Mouse (Mus musculus) myocyte (in vitro differentiated cells): ENCODE data around the gene Ccdc57. TPM values are rescaled to one million over a fixed set of nuclear protein-coding genes. Genes with fewer than 3 reads are reported as not detected.

Source experiments
- H3K27me3 ChIP-seq: one replicate; pipeline ENCODE4 v1.6.1; 2011; ENCODE audit not compliant: control insufficient read depth, insufficient read depth, insufficient read length
- H3K36me3 ChIP-seq: one replicate; pipeline ENCODE4 v1.6.1; 2011; ENCODE audit not compliant: control insufficient read depth, insufficient read depth
- H3K4me2 ChIP-seq: one replicate; pipeline ENCODE4 v1.6.1; 2011; ENCODE audit warnings: low read depth, control low read depth
- H3K4me3 ChIP-seq: one replicate; pipeline ENCODE4 v1.5.1; 2011; ENCODE audit warnings: mild to moderate bottlenecking, control low read depth, moderate library complexity
- H3K79me2 ChIP-seq: one replicate; pipeline ENCODE4 v1.6.1; 2011; ENCODE audit not compliant: control insufficient read depth, insufficient read depth
- H3ac ChIP-seq: one replicate; pipeline ENCODE4 v1.6.1; 2011; ENCODE audit not compliant: control insufficient read depth, insufficient read length
- CEBPB ChIP-seq: IDR thresholded peaks from 2 replicates; pipeline ENCODE4 v1.6.1; 2011; ENCODE audit warnings: mild to moderate bottlenecking, moderate library complexity; ENCODE audit not compliant: poor library complexity, insufficient read depth, severe bottlenecking
- E2F4 ChIP-seq: IDR thresholded peaks from one replicate; pipeline ENCODE4 v1.6.1; 2011; ENCODE audit warnings: mild to moderate bottlenecking, control low read depth, moderate library complexity; ENCODE audit not compliant: insufficient read depth
- MAX ChIP-seq: IDR thresholded peaks from one replicate; pipeline ENCODE4 v1.6.1; 2011; ENCODE audit warnings: low read depth, mild to moderate bottlenecking, control low read depth
- MYOD1 ChIP-seq, 3 experiments: IDR thresholded peaks; one replicate each; pipeline ENCODE4 v1.6.1; 2011; ENCODE audit warnings: control low read depth in 2 of 3, low read depth in 2 of 3, mild to moderate bottlenecking in 2 of 3, moderate library complexity in 1 of 3; ENCODE audit not compliant: insufficient read length in 2 of 3, control insufficient read depth in 1 of 3
- MYOG ChIP-seq, 3 experiments: IDR thresholded peaks; one replicate each; pipeline ENCODE4 v1.6.1; 2011; ENCODE audit warnings: control low read depth in 2 of 3, low read depth in 2 of 3, mild to moderate bottlenecking in 2 of 3; ENCODE audit not compliant: insufficient read length in 2 of 3, control insufficient read depth in 1 of 3, insufficient read depth in 1 of 3
- POLR2A ChIP-seq: IDR thresholded peaks from one replicate; pipeline ENCODE4 v1.6.1; 2011; ENCODE audit warnings: low read depth, mild to moderate bottlenecking, control low read depth, moderate library complexity; ENCODE audit not compliant: insufficient read length
- POLR2AphosphoS2 ChIP-seq: IDR thresholded peaks from one replicate; pipeline ENCODE4 v1.6.1; 2011; ENCODE audit warnings: low read depth, control low read depth; ENCODE audit not compliant: insufficient read length
- REST ChIP-seq: IDR thresholded peaks from one replicate; pipeline ENCODE4 v1.6.1; 2011; ENCODE audit warnings: mild to moderate bottlenecking, control low read depth, moderate library complexity; ENCODE audit not compliant: insufficient read depth, insufficient read length
- SRF ChIP-seq: IDR thresholded peaks from one replicate; pipeline ENCODE4 v1.6.1; 2011; ENCODE audit warnings: low read depth; ENCODE audit not compliant: control insufficient read depth, insufficient read length
- TCF12 ChIP-seq: IDR thresholded peaks from one replicate; pipeline ENCODE4 v1.6.1; 2011; ENCODE audit warnings: mild to moderate bottlenecking, control low read depth; ENCODE audit not compliant: poor library complexity, insufficient read depth, severe bottlenecking
- TCF3 ChIP-seq: IDR thresholded peaks from one replicate; pipeline ENCODE4 v1.6.1; 2011; ENCODE audit warnings: low read depth, control low read depth; ENCODE audit not compliant: insufficient read length
- USF1 ChIP-seq: IDR thresholded peaks from one replicate; pipeline ENCODE4 v1.6.1; 2011; ENCODE audit warnings: low read depth, mild to moderate bottlenecking, control low read depth, moderate library complexity
- polyA plus RNA-seq: library from polyadenylated mRNA; unstranded; fragments of >200 nt; fragmentation: generic; extraction: Trizol; gene quantifications from one replicate; pipeline ENCODE4 v1.2.1, GENCODE M21; 2012; ENCODE audit warnings: missing spikeins

The Ccdc57 gene
- polyA plus RNA-seq, 1 experiment, result 1.8 TPM

GRCm38 (mm10) chr11:120905430-120905873, 27.2 kb downstream of the Ccdc57 start:
- no peak for TF ChIP-seq POLR2AphosphoS2
- TF ChIP-seq MYOD1 (IDR thresholded peaks at IDR 0.05; ENCODE audit: control insufficient read depth in 1 of 3, insufficient read length in 2 of 3, low read depth in 2 of 3), result peak in 1 of 3 experiments; percentile 17
- TF ChIP-seq SRF, result peak; percentile 7
- Histone ChIP-seq H3K4me3 (no peak overlapping the region), H3K27me3 (no peaks in the 10 kb centered on the region), H3ac (no peak overlapping the region), H3K36me3 (no peaks in the 10 kb centered on the region), H3K79me2 (no peaks in the 10 kb centered on the region), H3K4me2 (no peak overlapping the region)

GRCm38 (mm10) chr11:120904561-120904960, 28.1 kb downstream of the Ccdc57 start:
- H3K27me3 ChIP-seq, result no peaks in the 10 kb centered on the region
- no peaks in the 10 kb centered on the region for H3K36me3 ChIP-seq
- no peak overlapping the region for H3K4me2 ChIP-seq
- H3K4me3 ChIP-seq, result no peak overlapping the region
- TF ChIP-seq CEBPB, result no peak
- H3K79me2 ChIP-seq, result no peaks in the 10 kb centered on the region
- H3ac ChIP-seq, result no peak overlapping the region

- TF ChIP-seq SRF (no peak), CEBPB (no peak), MAX (no peak), MYOG (IDR thresholded peaks at IDR 0.05; ENCODE audit: control insufficient read depth in 1 of 3, insufficient read depth in 1 of 3, insufficient read length in 2 of 3, low read depth in 2 of 3) (no peak), REST (no peak), USF1 (no peak), MYOD1 (IDR thresholded peaks at IDR 0.05; ENCODE audit: control insufficient read depth in 1 of 3, insufficient read length in 2 of 3, low read depth in 2 of 3) (no peak), TCF12 (no peak), TCF3 (no peak), POLR2A (no peak), E2F4 (no peak), POLR2AphosphoS2 (no peak)
- H3ac ChIP-seq, result no peak overlapping the region
- H3K27me3 ChIP-seq, result no peaks in the 10 kb centered on the region
- H3K36me3 ChIP-seq, result no peaks in the 10 kb centered on the region
- no peaks in the 10 kb centered on the region for H3K79me2 ChIP-seq
- H3K4me3 ChIP-seq, result no peak overlapping the region
- no peak overlapping the region for H3K4me2 ChIP-seq
These were observed 29.4 kb downstream of the Ccdc57 start for GRCm38 (mm10) chr11:120903159-120903850.

- H3K4me2 ChIP-seq, result no peak overlapping the region
- no peak overlapping the region for H3K4me3 ChIP-seq
- H3ac ChIP-seq, result no peak overlapping the region
- H3K27me3 ChIP-seq, result no peaks in the 10 kb centered on the region
- no peaks in the 10 kb centered on the region for H3K79me2 ChIP-seq
- no peaks in the 10 kb centered on the region for H3K36me3 ChIP-seq
- TF ChIP-seq TCF3, result no peak
- TF ChIP-seq CEBPB, result no peak
- TF ChIP-seq MAX, result no peak
- no peak for TF ChIP-seq MYOD1 (IDR thresholded peaks at IDR 0.05; ENCODE audit: control insufficient read depth in 1 of 3, insufficient read length in 2 of 3, low read depth in 2 of 3)
- TF ChIP-seq TCF12, result no peak
- no peak for TF ChIP-seq POLR2AphosphoS2
- no peak for TF ChIP-seq SRF
- TF ChIP-seq USF1, result no peak
- no peak for TF ChIP-seq REST
- TF ChIP-seq E2F4, result no peak
- no peak for TF ChIP-seq POLR2A
- TF ChIP-seq MYOG (IDR thresholded peaks at IDR 0.05; ENCODE audit: control insufficient read depth in 1 of 3, insufficient read depth in 1 of 3, insufficient read length in 2 of 3, low read depth in 2 of 3), result no peak
These were observed 30.1 kb downstream of the Ccdc57 start for GRCm38 (mm10) chr11:120902487-120903142.

- no peak overlapping the region for H3K4me2 ChIP-seq
- H3ac ChIP-seq, result no peak overlapping the region
- H3K36me3 ChIP-seq, result no peaks in the 10 kb centered on the region
- no peak overlapping the region for H3K4me3 ChIP-seq
- no peaks in the 10 kb centered on the region for H3K79me2 ChIP-seq
- no peak for TF ChIP-seq POLR2A
- TF ChIP-seq POLR2AphosphoS2, result no peak
- no peak for TF ChIP-seq SRF
- no peak for TF ChIP-seq TCF12
- no peak for TF ChIP-seq MYOG (IDR thresholded peaks at IDR 0.05; ENCODE audit: control insufficient read depth in 1 of 3, insufficient read depth in 1 of 3, insufficient read length in 2 of 3, low read depth in 2 of 3)
- TF ChIP-seq E2F4, result no peak
- no peak for TF ChIP-seq USF1
- TF ChIP-seq MYOD1 (IDR thresholded peaks at IDR 0.05; ENCODE audit: control insufficient read depth in 1 of 3, insufficient read length in 2 of 3, low read depth in 2 of 3), result no peak
- TF ChIP-seq CEBPB, result no peak
- TF ChIP-seq REST, result no peak
- no peak for TF ChIP-seq MAX
- no peak for TF ChIP-seq TCF3
- H3K27me3 ChIP-seq, result no peaks in the 10 kb centered on the region
These were observed 30.8 kb downstream of the Ccdc57 start for GRCm38 (mm10) chr11:120901729-120902486.
